Mouse (Mus musculus): ENCODE measurements around the gene Zfp563. TPM values are rescaled to one million over a fixed set of nuclear protein-coding genes. Genes with fewer than 3 reads are reported as not detected.

Gene Zfp563
- polyA plus RNA-seq, 1 experiment, result 5.6 TPM

GRCm38 (mm10) chr17:33139261-33139820, 50.2 kb downstream of the Zfp563 start, which contains the start of gene Morc2b:
TSS of gene Morc2b (minus strand) at chr17:33139683.
- Histone ChIP-seq H3K4me3 (ENCODE audit: insufficient read depth, low read length) (no peak within 1 kb of the TSS), H3K27ac (ENCODE audit: insufficient read depth, low read length) (no peak within 1 kb of the TSS), H3K4me1 (ENCODE audit: control insufficient read depth, insufficient read depth, low read length) (no peaks in the 10 kb centered on the region)
- TF ChIP-seq POLR2A (IDR thresholded peaks at IDR 0.05; ENCODE audit: low read depth, low read length) (no peak), CTCF (IDR thresholded peaks at IDR 0.05; ENCODE audit: borderline replicate concordance, insufficient read depth, low read length) (no peak)

Other genes with a start within 250 kb of the Zfp563 start
- gene Zfp870, start 197.7 kb upstream of the Zfp563 start, polyA plus RNA-seq (2011; ENCODE audit: insufficient read length, low read depth, missing spikeins), result 9.1 and 10.7 TPM in 2 replicates
- not detected in 2 replicates for gene Cyp4f14, start 172.0 kb upstream of the Zfp563 start, polyA plus RNA-seq (2011; ENCODE audit: insufficient read length, low read depth, missing spikeins)
- gene Cyp4f13, start 141.9 kb upstream of the Zfp563 start, polyA plus RNA-seq (2011; ENCODE audit: insufficient read length, low read depth, missing spikeins), result 10.0 and 14.2 TPM in 2 replicates
- gene Zfp472, start 123.5 kb upstream of the Zfp563 start, polyA plus RNA-seq (2011; ENCODE audit: insufficient read length, low read depth, missing spikeins), result 4.8 and 6.5 TPM in 2 replicates
- gene Zfp952, start 96.2 kb upstream of the Zfp563 start, polyA plus RNA-seq (2011; ENCODE audit: insufficient read length, low read depth, missing spikeins), result 10.3 and 11.3 TPM in 2 replicates
- gene Zfp763, start 55.9 kb upstream of the Zfp563 start, polyA plus RNA-seq (2011; ENCODE audit: insufficient read length, low read depth, missing spikeins), result 4.2 and 8.1 TPM in 2 replicates
- gene 4921501E09Rik, start 21.3 kb upstream of the Zfp563 start, polyA plus RNA-seq (2011; ENCODE audit: insufficient read length, low read depth, missing spikeins), result not detected in 2 replicates
- not detected in 2 replicates for gene Morc2b, start 50.4 kb downstream of the Zfp563 start, polyA plus RNA-seq (2011; ENCODE audit: insufficient read length, low read depth, missing spikeins)
- not detected in 2 replicates for gene Olfr55, start 79.1 kb downstream of the Zfp563 start, polyA plus RNA-seq (2011; ENCODE audit: insufficient read length, low read depth, missing spikeins)
- not detected in 2 replicates for gene Olfr239, start 102.0 kb downstream of the Zfp563 start, polyA plus RNA-seq (2011; ENCODE audit: insufficient read length, low read depth, missing spikeins)
- gene Olfr1564, start 132.4 kb downstream of the Zfp563 start, polyA plus RNA-seq (2011; ENCODE audit: insufficient read length, low read depth, missing spikeins), result 0.20 and 0.35 TPM in 2 replicates
- 12.6 and 13.3 TPM in 2 replicates for gene Zfp955a, start 165.8 kb downstream of the Zfp563 start, polyA plus RNA-seq (2011; ENCODE audit: insufficient read length, low read depth, missing spikeins)
- not detected in 2 replicates for gene Olfr63, start 175.4 kb downstream of the Zfp563 start, polyA plus RNA-seq (2011; ENCODE audit: insufficient read length, low read depth, missing spikeins)
- gene Zfp955b, start 200.2 kb downstream of the Zfp563 start, polyA plus RNA-seq (2011; ENCODE audit: insufficient read length, low read depth, missing spikeins), result 10.7 and 10.8 TPM in 2 replicates